Mouse (Mus musculus) intestine, postnatal 0 days (tissue): ENCODE results near the gene Kazn. TPM values are rescaled to one million over a fixed set of nuclear protein-coding genes. Genes with fewer than 3 reads are reported as not detected.

Experiments used
- ATAC-seq: fragments of 200-750 bp; cut with Nextera tagmentation; 2 replicates; pipeline ENCODE4 v1.8.0; 2017; ENCODE audit warnings: mild to moderate bottlenecking, moderate TSS enrichment, moderate library complexity
- H3K27ac ChIP-seq: fragments of 300-500 bp; sonication (generic); 2 replicates; pipeline ENCODE4 v1.5.1; 2014; ENCODE audit warnings: mild to moderate bottlenecking, low read depth, low read length, moderate library complexity
- H3K27me3 ChIP-seq: fragments of 300-500 bp; sonication (generic); replicated peaks from 2 replicates; pipeline ENCODE4 v1.6.1; 2014; ENCODE audit warnings: low read length, mixed read lengths; ENCODE audit not compliant: control insufficient read depth, insufficient read depth
- H3K36me3 ChIP-seq: fragments of 300-500 bp; sonication (generic); 2 replicates; pipeline ENCODE4 v1.6.1; 2014; ENCODE audit warnings: mild to moderate bottlenecking, moderate library complexity; ENCODE audit not compliant: control insufficient read depth, insufficient read depth
- H3K4me1 ChIP-seq: fragments of 300-500 bp; sonication (generic); replicated peaks from 2 replicates; pipeline ENCODE4 v1.6.1; 2014; ENCODE audit warnings: antibody characterized with exemption, low read length, mixed read lengths; ENCODE audit not compliant: control insufficient read depth, insufficient read depth
- H3K4me2 ChIP-seq: fragments of 300-500 bp; sonication (generic); replicated peaks from 2 replicates; pipeline ENCODE4 v1.6.1; 2014; ENCODE audit warnings: low read depth, mild to moderate bottlenecking, moderate library complexity
- H3K4me3 ChIP-seq: fragments of 300-500 bp; sonication (generic); 2 replicates; pipeline ENCODE4 v1.5.1; 2014; ENCODE audit warnings: low read depth, low read length
- H3K9ac ChIP-seq: fragments of 300-500 bp; sonication (generic); 2 replicates; pipeline ENCODE4 v1.6.1; 2014; ENCODE audit warnings: mild to moderate bottlenecking, low read depth, low read length
- H3K9me3 ChIP-seq: fragments of 300-500 bp; sonication (generic); 2 replicates; pipeline ENCODE4 v1.6.1; 2016; ENCODE audit warnings: mixed run types; ENCODE audit not compliant: control insufficient read depth
- CTCF ChIP-seq: sonication (generic); IDR thresholded peaks from 2 replicates; pipeline ENCODE4 v1.5.1; 2016; ENCODE audit warnings: low read depth, mild to moderate bottlenecking, control low read depth, antibody characterized with exemption, moderate library complexity
- WGBS: fragments of 180-500 bp; shearing (Covaris S2); extraction: QIAGEN DNeasy Blood & Tissue Kit; methylation state at CpG from one replicate; pipeline ENCODE4 v1.1.7; 2014; 5-methylcytosine and 5-hydroxymethylcytosine counted together
- polyA plus RNA-seq: library from polyadenylated mRNA; unstranded; fragments of >200 nt; fragmentation: Nextera tagmentation; extraction: Ambion mirVana; gene quantifications from 2 replicates; pipeline ENCODE4 v1.2.1, GENCODE M21; 2015

Gene Kazn
- polyA plus RNA-seq, 1 experiment from 2014 or later, result 17.5 TPM

DNA sequence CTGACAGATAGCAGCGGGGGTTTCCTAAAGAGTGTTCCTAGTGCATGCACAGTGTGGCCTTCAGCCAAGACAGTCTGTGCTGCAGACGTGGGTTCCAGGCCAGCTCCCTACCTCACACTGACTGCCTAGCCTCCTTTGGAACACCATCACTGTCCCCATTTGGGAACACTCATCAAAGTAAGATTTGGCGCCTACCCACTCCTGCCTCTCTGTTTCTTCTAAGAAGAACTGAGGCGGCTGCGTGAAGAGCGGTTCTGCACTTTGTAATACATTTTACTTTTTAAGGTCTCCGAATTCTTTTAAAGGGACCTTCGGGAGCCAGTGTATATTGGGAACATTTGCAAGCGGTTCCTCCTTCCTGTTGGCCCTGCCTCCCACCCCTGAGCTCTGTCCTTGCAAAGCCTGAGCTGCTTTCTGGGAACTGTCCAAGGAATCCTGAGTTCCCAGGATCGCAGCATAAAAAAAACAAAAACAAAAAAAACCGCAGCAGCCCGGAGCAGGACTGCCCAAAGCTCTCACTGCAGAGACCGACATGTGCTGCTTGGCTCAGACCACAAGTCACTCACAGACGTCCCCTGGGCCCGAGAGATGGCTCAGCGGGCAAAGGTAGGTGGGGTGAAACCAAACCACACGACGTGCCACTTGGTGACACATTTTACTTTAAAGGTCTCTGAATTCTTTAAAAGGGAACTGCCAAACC, 161.5 kb downstream of the Kazn start:
- Histone ChIP-seq H3K27me3 (no peaks in the 10 kb centered on the region), H3K27ac (peak overlapping the region; percentile 3; the same call in 1 of the 2 replicates), H3K4me1 (peaks cover 15% of the 10 kb centered on the region; the same call in 1 of the 2 replicates), H3K9me3 (no peaks in the 10 kb centered on the region), H3K36me3 (no peaks in the 10 kb centered on the region; the same call in 1 of the 2 replicates), H3K4me3 (no peak overlapping the region), H3K4me2 (peak overlapping the region; percentile 28), H3K9ac (no peak overlapping the region)
- TF ChIP-seq CTCF, result no peak
- no peak for ATAC-seq
- 43% methylated on average over 18 of the region's 18 CpGs for WGBS

DNA sequence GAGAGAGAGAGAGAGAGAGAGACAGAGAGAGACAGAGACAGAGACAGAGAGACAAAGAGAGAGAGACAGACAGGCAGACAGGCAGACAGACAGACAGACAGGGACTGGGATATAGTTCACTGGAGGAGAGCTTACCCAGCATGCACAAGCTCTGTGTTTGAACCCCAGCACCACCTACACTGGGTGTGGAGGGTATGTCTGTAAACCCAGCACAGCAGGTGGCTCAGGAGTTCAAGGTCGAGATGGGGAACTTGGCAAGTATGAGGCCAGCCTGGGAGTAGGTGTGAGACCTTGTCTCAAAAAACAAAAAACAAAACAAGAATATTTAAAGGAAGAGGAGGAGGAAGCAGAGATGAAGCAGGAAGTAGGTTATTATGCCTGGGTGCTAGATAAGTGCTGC, 162.3 kb downstream of the Kazn start:
- Histone ChIP-seq H3K27ac (0 out of 2 replicates have a peak overlapping the region, but pooled peaks have one; percentile 3), H3K4me2 (no peak overlapping the region), H3K36me3 (no peaks in the 10 kb centered on the region; the same call in 1 of the 2 replicates), H3K9me3 (no peaks in the 10 kb centered on the region), H3K9ac (no peak overlapping the region), H3K4me1 (peaks cover 12% of the 10 kb centered on the region; the same call in 1 of the 2 replicates), H3K27me3 (no peaks in the 10 kb centered on the region), H3K4me3 (no peak overlapping the region)
- TF ChIP-seq CTCF, result no peak
- WGBS, result 42% methylated on average over 1 of the region's 1 CpGs
- no peak for ATAC-seq

DNA sequence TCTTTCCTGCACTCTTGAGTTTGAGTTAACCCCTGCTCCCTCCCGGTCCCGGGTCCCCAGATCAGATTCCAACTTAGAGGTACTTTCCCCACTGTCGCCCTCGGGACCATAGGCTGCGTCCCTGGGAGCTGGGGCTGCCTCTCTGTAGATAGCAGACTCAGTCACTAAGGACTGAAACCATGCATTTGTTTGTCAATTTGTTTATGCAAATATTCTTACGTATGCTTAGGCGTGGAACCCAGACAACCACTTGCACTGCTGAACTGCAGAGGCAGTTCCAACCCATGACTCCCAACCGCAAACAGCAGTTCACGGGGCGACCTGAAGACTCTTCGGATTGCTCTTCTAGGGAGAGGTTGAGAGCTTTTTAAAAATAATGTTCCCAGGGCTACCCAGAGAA, 163.3 kb downstream of the Kazn start:
- TF ChIP-seq CTCF, result no peak
- H3K4me2 ChIP-seq, result no peak overlapping the region
- H3K4me1 ChIP-seq, result peaks cover 11% of the 10 kb centered on the region; the same call in 1 of the 2 replicates
- no peaks in the 10 kb centered on the region for H3K9me3 ChIP-seq
- WGBS, result 69% methylated on average over 11 of the region's 11 CpGs
- H3K27ac ChIP-seq, result no peak overlapping the region
- no peaks in the 10 kb centered on the region; the same call in 1 of the 2 replicates for H3K36me3 ChIP-seq
- no peak for ATAC-seq
- H3K9ac ChIP-seq, result no peak overlapping the region
- no peak overlapping the region for H3K4me3 ChIP-seq
- no peaks in the 10 kb centered on the region for H3K27me3 ChIP-seq

DNA sequence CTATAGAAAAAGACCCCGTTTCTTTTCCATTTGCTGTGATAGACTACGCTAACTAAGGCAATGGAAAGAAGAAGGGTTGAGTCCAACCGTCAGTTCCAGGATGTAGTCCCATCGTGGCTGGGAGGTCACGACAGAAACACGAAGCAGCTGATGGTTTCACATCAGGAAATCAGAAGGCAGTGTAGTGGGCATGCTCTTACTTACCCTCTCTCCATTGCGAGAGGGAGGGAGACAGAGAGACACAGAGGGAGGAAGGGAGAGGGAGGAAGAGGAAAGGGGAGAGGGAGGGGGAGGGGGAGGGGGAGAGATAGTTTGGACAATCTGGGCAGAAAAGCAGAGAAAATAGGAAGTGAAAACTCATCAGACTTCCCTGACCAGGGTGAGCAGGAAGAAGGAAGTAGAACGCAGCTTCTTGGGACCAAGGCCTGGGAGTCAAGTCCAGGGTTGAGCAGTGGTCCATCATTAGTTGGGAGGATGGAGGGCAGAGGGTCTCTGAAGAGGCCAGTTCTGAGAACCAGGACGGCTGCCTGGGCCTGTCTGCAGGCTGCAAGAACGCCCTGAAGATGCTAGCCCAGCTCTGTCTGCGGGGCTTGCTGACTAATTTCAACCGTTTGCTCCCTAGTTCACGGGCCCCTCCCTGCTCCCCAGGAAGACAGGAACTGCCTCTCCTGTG, 165.0 kb downstream of the Kazn start:
- H3K9ac ChIP-seq, result no peak overlapping the region
- H3K4me3 ChIP-seq, result no peak overlapping the region
- WGBS, result 57% methylated on average over 13 of the region's 13 CpGs
- no peaks in the 10 kb centered on the region for H3K9me3 ChIP-seq
- no peak overlapping the region for H3K4me2 ChIP-seq
- TF ChIP-seq CTCF, result no peak
- peaks cover 12% of the 10 kb centered on the region for H3K4me1 ChIP-seq
- no peaks in the 10 kb centered on the region for H3K36me3 ChIP-seq
- ATAC-seq, result no peak
- no peak overlapping the region for H3K27ac ChIP-seq
- H3K27me3 ChIP-seq, result no peaks in the 10 kb centered on the region

GRCm38 (mm10) chr4:142071243-142071991, 167.8 kb downstream of the Kazn start:
- Histone ChIP-seq H3K36me3 (peaks cover 4% of the 10 kb centered on the region), H3K4me3 (no peak overlapping the region), H3K27me3 (no peaks in the 10 kb centered on the region), H3K9me3 (no peaks in the 10 kb centered on the region), H3K9ac (no peak overlapping the region), H3K27ac (peak overlapping the region; percentile 61), H3K4me1 (peaks cover 10% of the 10 kb centered on the region; the same call in 1 of the 2 replicates), H3K4me2 (peak overlapping the region; percentile 17; the same call in 1 of the 2 replicates)
- WGBS, result 14% methylated on average over 18 of the region's 18 CpGs
- ATAC-seq, result peak; percentile 57
- TF ChIP-seq CTCF, result no peak

GRCm38 (mm10) chr4:142070840-142071239, 168.4 kb downstream of the Kazn start:
- Histone ChIP-seq H3K9me3 (no peaks in the 10 kb centered on the region), H3K4me1 (peaks cover 16% of the 10 kb centered on the region; the same call in 1 of the 2 replicates), H3K4me3 (no peak overlapping the region), H3K27ac (peak overlapping the region; percentile 61), H3K4me2 (peak overlapping the region; percentile 17; the same call in 1 of the 2 replicates), H3K27me3 (no peaks in the 10 kb centered on the region), H3K36me3 (peaks cover 4% of the 10 kb centered on the region), H3K9ac (no peak overlapping the region)
- 10% methylated on average over 8 of the region's 8 CpGs for WGBS
- ATAC-seq, result peak; percentile 66
- no peak for TF ChIP-seq CTCF
